Mouse (Mus musculus) CH12.LX (cell line): ENCODE measurements at regions not wholly inside any gene's neighbourhood (a gene's known extent, or its start where the extent isn't known, plus 50 kb on each side); places are given as distances from the start of the nearest gene placed in this dataset.

Experiments used
- CTCF ChIP-seq, 2 experiments: IDR thresholded peaks in 1 of 2; conservative IDR thresholded peaks in 1 of 2; 2 replicates each; pipeline ENCODE4 v1.5.1; 2011 to 2012; ENCODE audit warnings: low read depth in 2 of 2, low read length in 2 of 2, improper control_type of control experiment in 1 of 2, inconsistent platforms in 1 of 2, mild to moderate bottlenecking in 1 of 2, moderate library complexity in 1 of 2
- ELF1 ChIP-seq: IDR thresholded peaks from 2 replicates; pipeline ENCODE4 v1.6.1; 2014; ENCODE audit warnings: low read depth, mild to moderate bottlenecking, inconsistent platforms, low read length, improper control_type of control experiment
- EP300 ChIP-seq: IDR thresholded peaks from 2 replicates; pipeline ENCODE4 v1.6.1; 2011; ENCODE audit warnings: low read length, improper control_type of control experiment
- JUN ChIP-seq: IDR thresholded peaks from 2 replicates; pipeline ENCODE4 v1.6.1; 2011; ENCODE audit warnings: low read depth, mild to moderate bottlenecking, low read length, improper control_type of control experiment, moderate library complexity; ENCODE audit not compliant: insufficient read depth
- MAX ChIP-seq: IDR thresholded peaks from 2 replicates; pipeline ENCODE4 v1.6.1; 2011; ENCODE audit warnings: low read length, improper control_type of control experiment
- MAZ ChIP-seq: IDR thresholded peaks from 2 replicates; pipeline ENCODE4 v1.6.1; 2012; ENCODE audit warnings: low read depth, mild to moderate bottlenecking, inconsistent platforms, low read length, improper control_type of control experiment, moderate library complexity
- MYC ChIP-seq: IDR thresholded peaks from 2 replicates; pipeline ENCODE4 v1.6.1; 2011; ENCODE audit warnings: low read depth, mild to moderate bottlenecking, improper control_type of control experiment, low read length
- POLR2A ChIP-seq: IDR thresholded peaks from 2 replicates; pipeline ENCODE4 v1.6.1; 2011; ENCODE audit warnings: low read depth, mild to moderate bottlenecking, improper control_type of control experiment, low read length
- POLR2AphosphoS2 ChIP-seq: IDR thresholded peaks from 2 replicates; pipeline ENCODE4 v1.6.1; 2011; ENCODE audit warnings: low read depth, low read length, improper control_type of control experiment
- RAD21 ChIP-seq: IDR thresholded peaks from 2 replicates; pipeline ENCODE4 v1.6.1; 2011; ENCODE audit warnings: low read depth, mild to moderate bottlenecking, low read length, improper control_type of control experiment, moderate library complexity
- TBP ChIP-seq: conservative IDR thresholded peaks from 2 replicates; pipeline ENCODE4 v1.6.1; 2011; ENCODE audit warnings: low read depth, low read length, improper control_type of control experiment
- UBTF ChIP-seq: IDR thresholded peaks from 2 replicates; pipeline ENCODE4 v1.6.1; 2012; ENCODE audit warnings: low read depth, mild to moderate bottlenecking, inconsistent platforms, low read length, improper control_type of control experiment, moderate library complexity
- USF1 ChIP-seq: IDR thresholded peaks from 2 replicates; pipeline ENCODE4 v1.6.1; 2014; ENCODE audit warnings: low read depth, mild to moderate bottlenecking, inconsistent platforms, low read length, improper control_type of control experiment
- ZC3H11A ChIP-seq: IDR thresholded peaks from 2 replicates; pipeline ENCODE4 v1.6.1; 2012; ENCODE audit warnings: low read depth, mild to moderate bottlenecking, inconsistent platforms, low read length, improper control_type of control experiment

GRCm38 (mm10) chr15:88068476-88068875 is 524.4 kb downstream of the Fam19a5 start:
- TF ChIP-seq TBP (no peak), POLR2A (no peak), ELF1 (no peak), MAZ (no peak), POLR2AphosphoS2 (no peak), CTCF (conservative IDR thresholded peaks at IDR 0.05 in 1 of 2, IDR thresholded peaks at IDR 0.05 in 1 of 2; ENCODE audit: low read depth in 2 of 2, low read length in 2 of 2) (no peak), MYC (no peak), EP300 (no peak), RAD21 (no peak), USF1 (no peak), MAX (no peak), JUN (no peak), UBTF (no peak), ZC3H11A (no peak)
